Mouse (Mus musculus) small intestine, adult 2 months (tissue): ENCODE results near the gene Gm20388. TPM values are rescaled to one million over a fixed set of nuclear protein-coding genes. Genes with fewer than 3 reads are reported as not detected.

ENCODE experiments used
- H3K27ac ChIP-seq: fragments of 200-500 bp; 2 replicates; pipeline ENCODE4 v1.5.1; 2012; ENCODE audit warnings: low read depth, low read length, control low read depth, inconsistent platforms; ENCODE audit not compliant: insufficient read depth
- H3K27me3 ChIP-seq: fragments of 200-500 bp; 2 replicates; pipeline ENCODE4 v1.6.1; 2012; ENCODE audit warnings: mild to moderate bottlenecking, moderate library complexity, low read length, inconsistent platforms; ENCODE audit not compliant: control insufficient read depth, insufficient read depth
- H3K36me3 ChIP-seq: fragments of 200-500 bp; 2 replicates; pipeline ENCODE4 v1.6.1; 2012; ENCODE audit warnings: mild to moderate bottlenecking, low read length, control low read depth, inconsistent platforms; ENCODE audit not compliant: control insufficient read depth, insufficient read depth
- H3K4me1 ChIP-seq: fragments of 200-500 bp; 2 replicates; pipeline ENCODE4 v1.6.1; 2012; ENCODE audit warnings: low read length, inconsistent platforms, mixed read lengths; ENCODE audit not compliant: control insufficient read depth, insufficient read depth, insufficient read length
- H3K4me3 ChIP-seq: fragments of 200-500 bp; 2 replicates; pipeline ENCODE4 v1.5.1; 2012; ENCODE audit warnings: low read depth, mild to moderate bottlenecking, control low read depth, inconsistent platforms, low read length, moderate library complexity
- CTCF ChIP-seq: fragments of 200-500 bp; IDR thresholded peaks from 2 replicates; pipeline ENCODE4 v1.5.1; 2012; ENCODE audit warnings: low read depth, mild to moderate bottlenecking, control low read depth, inconsistent platforms, low read length, moderate library complexity, mixed read lengths; ENCODE audit not compliant: insufficient replicate concordance, insufficient read length; ENCODE audit errors: extremely low read depth
- POLR2A ChIP-seq: fragments of 200-500 bp; IDR thresholded peaks from 2 replicates; pipeline ENCODE4 v1.6.1; 2012; ENCODE audit warnings: low read depth, mild to moderate bottlenecking, control low read depth, inconsistent platforms, low read length, moderate library complexity
- whole genome bisulfite sequencing: fragments of 180-500 bp; shearing (Covaris S2); methylation state at CpG from one replicate; pipeline ENCODE4 v1.1.7; 2018; 5-methylcytosine and 5-hydroxymethylcytosine counted together
- polyA plus RNA-seq: library from polyadenylated mRNA; depleted of rRNA; stranded (reverse); fragments of >200 nt; gene quantifications from 2 replicates; pipeline ENCODE4 v1.2.3, GENCODE M21; 2012

Gm20388 gene
- polyA plus RNA-seq, 1 experiment = 37.3 TPM

- 74% methylated on average over 10 of the region's 10 CpGs for WGBS
- Histone ChIP-seq H3K4me3 (no peak overlapping the region), H3K27me3 (no peaks in the 10 kb centered on the region), H3K4me1 (no peaks in the 10 kb centered on the region; the same call in none of the 2 replicates), H3K36me3 (no peaks in the 10 kb centered on the region), H3K27ac (no peak overlapping the region)
- TF ChIP-seq POLR2A (no peak), CTCF (no peak)
Measured at GRCm38 (mm10) chr8:120050376-120050775, 139.7 kb downstream of the Gm20388 start.

- no peak for TF ChIP-seq CTCF
- no peak for TF ChIP-seq POLR2A
- no peaks in the 10 kb centered on the region for H3K27me3 ChIP-seq
- WGBS = 43% methylated on average over 4 of the region's 4 CpGs
- H3K4me1 ChIP-seq = no peaks in the 10 kb centered on the region; the same call in none of the 2 replicates
- no peak overlapping the region for H3K27ac ChIP-seq
- H3K36me3 ChIP-seq = no peaks in the 10 kb centered on the region
- no peak overlapping the region for H3K4me3 ChIP-seq
Measured at GRCm38 (mm10) chr8:120051006-120051405, 140.4 kb downstream of the Gm20388 start.

GRCm38 (mm10) chr8:120051908-120052307 is 141.3 kb downstream of the Gm20388 start:
- no peak overlapping the region for H3K4me3 ChIP-seq
- TF ChIP-seq POLR2A = no peak
- TF ChIP-seq CTCF = no peak
- WGBS = 83% methylated on average over 4 of the region's 4 CpGs
- H3K27me3 ChIP-seq = no peaks in the 10 kb centered on the region
- H3K4me1 ChIP-seq = no peaks in the 10 kb centered on the region; the same call in none of the 2 replicates
- H3K36me3 ChIP-seq = no peaks in the 10 kb centered on the region
- no peak overlapping the region for H3K27ac ChIP-seq

- H3K27me3 ChIP-seq = no peaks in the 10 kb centered on the region
- no peak for TF ChIP-seq POLR2A
- no peak for TF ChIP-seq CTCF
- no peak overlapping the region for H3K27ac ChIP-seq
- H3K36me3 ChIP-seq = no peaks in the 10 kb centered on the region
- WGBS = 80% methylated on average over 8 of the region's 8 CpGs
- H3K4me3 ChIP-seq = no peak overlapping the region
- peaks cover 2% of the 10 kb centered on the region for H3K4me1 ChIP-seq
Measured at GRCm38 (mm10) chr8:120052318-120052717, 141.7 kb downstream of the Gm20388 start.

GRCm38 (mm10) chr8:120054833-120055232 is 144.2 kb downstream of the Gm20388 start:
- H3K4me1 ChIP-seq = peaks cover 2% of the 10 kb centered on the region
- H3K27ac ChIP-seq = no peak overlapping the region
- TF ChIP-seq POLR2A = no peak
- TF ChIP-seq CTCF = no peak
- no peak overlapping the region for H3K4me3 ChIP-seq
- no peaks in the 10 kb centered on the region for H3K36me3 ChIP-seq
- WGBS = 76% methylated on average over 3 of the region's 3 CpGs
- no peaks in the 10 kb centered on the region for H3K27me3 ChIP-seq

- Histone ChIP-seq H3K27me3 (no peaks in the 10 kb centered on the region), H3K4me3 (no peak overlapping the region), H3K4me1 (peaks cover 2% of the 10 kb centered on the region; the same call in 1 of the 2 replicates), H3K27ac (peak overlapping the region; percentile 46; the same call in 1 of the 2 replicates), H3K36me3 (no peaks in the 10 kb centered on the region)
- TF ChIP-seq POLR2A (no peak), CTCF (no peak)
- 69% methylated on average over 2 of the region's 2 CpGs for WGBS
Measured at GRCm38 (mm10) chr8:120057078-120057477, 146.4 kb downstream of the Gm20388 start.

- Histone ChIP-seq H3K27ac (no peak overlapping the region), H3K36me3 (no peaks in the 10 kb centered on the region), H3K4me1 (no peaks in the 10 kb centered on the region; the same call in 1 of the 2 replicates), H3K4me3 (no peak overlapping the region), H3K27me3 (no peaks in the 10 kb centered on the region)
- WGBS = 88% methylated on average over 14 of the region's 14 CpGs
- TF ChIP-seq POLR2A = no peak
- no peak for TF ChIP-seq CTCF
Measured at GRCm38 (mm10) chr8:120062742-120063141, 152.1 kb downstream of the Gm20388 start.

GRCm38 (mm10) chr8:120063326-120063725 is 152.7 kb downstream of the Gm20388 start:
- Histone ChIP-seq H3K27ac (no peak overlapping the region), H3K36me3 (no peaks in the 10 kb centered on the region), H3K4me3 (no peak overlapping the region), H3K27me3 (no peaks in the 10 kb centered on the region), H3K4me1 (peaks cover 3% of the 10 kb centered on the region; the same call in 1 of the 2 replicates)
- WGBS = 71% methylated on average over 3 of the region's 3 CpGs
- no peak for TF ChIP-seq POLR2A
- no peak for TF ChIP-seq CTCF
